Mouse (Mus musculus) testis, postnatal 14 days (tissue): ENCODE results near the gene Stap2.

Source experiments
- DNase-seq: peaks from one replicate; pipeline ENCODE4 v3.0.0; 2021; ENCODE audit warnings: low spot score

Gene Stap2

DNA sequence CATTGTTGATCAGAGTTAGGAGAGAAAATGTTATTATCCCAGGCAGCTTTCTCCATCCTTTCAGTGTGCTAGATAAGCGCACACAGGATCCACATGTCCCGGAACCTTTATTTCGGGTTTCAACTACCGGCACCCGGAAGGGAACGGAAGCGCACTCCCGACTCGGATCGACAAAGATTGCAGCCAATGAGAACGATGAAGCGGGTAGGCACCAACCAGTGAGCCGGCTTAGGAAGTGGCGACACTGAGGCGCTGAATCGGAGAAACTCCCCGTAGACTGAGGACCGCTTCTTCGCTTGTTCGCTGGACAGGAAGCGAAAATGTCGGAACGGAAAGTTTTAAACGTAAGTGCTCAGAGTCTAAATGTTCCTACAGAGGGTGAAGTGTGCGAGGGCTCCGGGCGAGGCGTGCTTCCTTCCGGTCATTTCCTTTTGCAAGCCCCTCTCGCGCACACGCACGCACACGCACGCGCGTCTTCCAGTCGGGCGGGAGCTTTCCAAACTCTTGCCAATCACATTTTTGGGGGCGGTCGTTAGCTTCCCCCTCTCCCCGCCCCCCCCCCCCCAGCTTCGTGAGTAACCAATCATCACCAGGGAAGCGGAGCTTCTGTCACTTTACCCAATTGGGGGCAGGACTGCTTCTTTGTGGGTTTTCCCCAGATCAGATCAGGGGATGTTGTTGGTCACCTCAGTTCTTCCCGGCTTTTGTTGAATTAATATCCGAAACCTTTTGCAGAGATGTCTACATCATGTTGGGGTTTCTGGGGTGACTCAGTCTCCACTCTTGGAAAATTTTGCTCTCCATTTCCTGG, 46.3 kb downstream of the Stap2 start, which contains the start of gene Yju2:
TSS of gene Yju2 (plus strand) at position 182 of the 811 bp plus-strand sequence.
- DNase-seq = peak; percentile 94

DNA sequence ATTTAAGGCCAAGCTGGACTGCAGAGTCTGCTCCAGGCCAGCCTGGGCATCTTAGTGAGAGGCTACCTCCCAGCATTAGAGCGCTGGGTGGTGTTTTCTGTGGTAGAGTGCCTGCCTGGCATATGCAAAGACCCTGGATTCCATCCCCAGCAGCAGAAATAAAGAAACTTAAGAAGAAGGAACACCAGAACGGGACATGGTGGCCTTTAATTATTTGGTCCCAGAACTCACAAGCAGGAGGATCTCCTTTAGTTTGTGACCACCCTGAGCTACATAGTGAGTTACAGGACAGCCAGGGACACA, 46.8 kb downstream of the Stap2 start:
- DNase-seq = no peak

GRCm38 (mm10) chr17:55957726-55958583, 47.4 kb downstream of the Stap2 start:
- no peak for DNase-seq

DNA sequence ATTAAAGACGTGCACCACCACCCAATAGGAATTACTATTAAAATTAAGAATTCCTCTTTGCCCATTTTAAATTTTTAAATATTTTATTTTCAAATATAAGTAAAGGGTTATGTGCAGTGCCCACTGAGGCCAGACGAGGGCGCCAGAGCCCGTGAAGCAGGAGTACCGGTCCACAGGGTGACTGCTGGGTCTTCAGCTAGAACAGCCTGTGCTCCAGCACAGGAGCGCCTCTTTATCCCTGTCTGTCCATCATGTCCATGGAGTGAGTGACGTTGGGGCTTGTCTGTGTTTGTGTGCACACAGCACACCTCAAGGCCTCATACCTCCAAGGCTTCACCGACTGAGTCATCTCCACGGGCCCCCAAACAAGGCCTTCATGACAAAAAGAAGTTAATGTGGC, 48.2 kb downstream of the Stap2 start:
- DNase-seq = peak; percentile 64

DNA sequence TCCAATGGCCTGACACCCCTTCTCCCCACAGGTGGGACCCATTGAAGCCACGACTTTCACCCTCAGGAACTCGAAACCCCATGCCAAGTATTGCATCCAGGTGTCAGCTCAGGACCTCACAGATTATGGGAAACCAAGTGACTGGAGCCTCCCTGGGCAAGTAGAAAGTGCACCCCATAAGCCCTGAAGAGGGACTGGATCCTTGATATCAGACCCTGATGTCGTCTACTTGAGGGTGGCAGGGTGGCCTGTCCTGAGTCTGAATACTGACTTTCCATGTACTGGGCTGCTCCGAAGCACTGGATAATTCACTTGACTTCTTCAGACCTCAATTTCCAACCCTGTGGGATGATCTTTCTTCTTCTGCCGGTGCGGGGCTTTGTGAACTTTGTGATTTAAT, 48.8 kb downstream of the Stap2 start:
- DNase-seq = no peak

GRCm38 (mm10) chr17:55956129-55956528, 49.3 kb downstream of the Stap2 start:
- DNase-seq = peak; percentile 89

DNA sequence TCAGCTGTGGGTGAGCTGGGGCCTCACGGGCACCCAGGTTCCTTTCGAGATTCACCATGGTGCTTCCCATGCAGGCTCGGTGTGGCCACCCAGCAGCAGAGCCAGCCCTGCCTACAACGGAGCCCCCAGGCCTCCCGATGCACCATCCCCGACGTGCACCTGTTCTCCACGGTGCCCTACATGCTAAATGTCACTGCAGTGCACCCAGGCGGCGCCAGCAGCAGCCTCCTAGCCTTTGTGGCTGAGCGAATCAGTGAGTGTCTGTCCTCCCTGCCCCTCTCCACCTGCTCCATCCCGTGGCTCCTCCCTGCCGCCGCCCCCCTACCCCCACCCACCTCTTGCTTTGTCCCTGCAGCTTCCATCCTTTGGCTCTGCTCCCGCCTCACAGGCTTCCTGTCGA, 51.2 kb downstream of the Stap2 start:
- DNase-seq = no peak

- DNase-seq = no peak
Observed at GRCm38 (mm10) chr17:55953751-55954150, 51.6 kb downstream of the Stap2 start.

- DNase-seq = no peak
Observed at GRCm38 (mm10) chr17:55952447-55953027, 52.8 kb downstream of the Stap2 start, which contains the start of gene Ebi3. Gene Ebi3 (plus strand): TSS chr17:55952640.

- no peak for DNase-seq
Observed at GRCm38 (mm10) chr17:55952041-55952440, 53.3 kb downstream of the Stap2 start.

- DNase-seq = no peak
Observed at GRCm38 (mm10) chr17:55950601-55951000, 54.8 kb downstream of the Stap2 start.

DNA sequence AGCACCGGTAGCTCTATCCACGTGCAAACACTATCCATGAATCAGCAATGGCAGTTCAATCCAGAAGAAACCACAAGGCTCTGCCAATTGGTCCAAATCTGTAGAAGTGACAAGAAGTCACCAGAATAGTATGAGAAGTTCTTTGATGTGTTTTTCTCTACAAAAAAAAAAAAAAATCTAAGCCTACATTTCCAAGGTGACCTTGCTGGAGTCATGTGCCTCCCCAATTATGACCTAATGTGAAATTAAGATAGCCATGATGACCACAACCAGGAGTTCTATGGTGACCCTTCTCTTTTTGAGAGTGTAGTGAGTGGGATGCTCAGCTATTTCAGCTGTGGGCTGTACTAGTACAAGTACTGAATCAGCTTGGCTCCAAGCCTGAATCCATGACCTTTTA, 56.0 kb downstream of the Stap2 start, which contains the start of gene Zfp119b:
TSS of gene Zfp119b (minus strand) at position 101 of the 400 bp plus-strand sequence.
- DNase-seq = no peak

- DNase-seq = no peak
Observed at GRCm38 (mm10) chr17:55948647-55949046, 56.7 kb downstream of the Stap2 start.
